Mouse (Mus musculus) Patski (cell line): Measurements from ENCODE around the gene Zbtb38. TPM values are rescaled to one million over a fixed set of nuclear protein-coding genes. Genes with fewer than 3 reads are reported as not detected.
A peak's percentile ranks its signal among the peaks of the same experiment; 100 is the strongest.
"Not testable (repeated sequence)": the region's sequence is repeated elsewhere in the genome, so short reads cannot be mapped to it uniquely, and the experiment has no call there.

ENCODE experiments used
- ATAC-seq: fragments of 100-300 bp; one replicate; pipeline ENCODE4 v1.8.0; 2021
- CTCF ChIA-PET: fragments of 350-600 bp; sonication (Branson Sonifier 250); formaldehyde crosslinking; loops from one replicate; lab custom pipeline; 2022; ENCODE audit warnings: inconsistent platforms; lab: Charles Lee
- POLR2A ChIA-PET: fragments of 350-600 bp; sonication (Branson Sonifier 250); formaldehyde crosslinking; loops from one replicate; lab custom pipeline; 2022; ENCODE audit warnings: antibody characterized with exemption, inconsistent platforms; lab: Charles Lee
- DNase-seq: peaks from one replicate; pipeline ENCODE4 v3.0.0-alpha.2; 2011; ENCODE audit warnings: low read depth, low spot score
- H3K27me3 ChIP-seq: fragments of 371-371 bp; one replicate; pipeline ENCODE4 v1.5.1; 2021
- CTCF ChIP-seq: fragments of 100-300 bp; IDR thresholded peaks from one replicate; pipeline ENCODE4 v1.5.1; 2021
- in situ Hi-C: fragments of 300-500 bp; cut with MboI; formaldehyde crosslinking; loops from 3 replicates; pipeline ENCODE4 v1.11.1; 2018; ENCODE audit warnings: low pct_unique_long_range_greater_than_20kb, mixed read lengths
- polyA plus RNA-seq: library from polyadenylated mRNA; unstranded; gene quantifications from one replicate; pipeline ENCODE4 v1.2.3, GENCODE M21; 2021

Gene Zbtb38
- polyA plus RNA-seq, 1 experiment from 2014 or later = 59.2 TPM

- no peak for ATAC-seq
- in situ Hi-C loops = no loop called here
- no peak for DNase-seq
- ChIA-PET CTCF (interaction anchor here (0.7 to 1.5 kb wide), 3 partner anchors 11 to 204 kb away, joined by 3 read pairs; no protein-coding TSS in a partner anchor), POLR2A (interaction anchor here (0.6 kb wide), 2 partner anchors 15 to 84 kb away, joined by 3 to 6 read pairs; no protein-coding TSS in a partner anchor)
- no peak for TF ChIP-seq CTCF
- no peaks in the 10 kb centered on the region for H3K27me3 ChIP-seq
Observed at GRCm38 (mm10) chr9:96684866-96685599, 67.6 kb downstream of the Zbtb38 start.

GRCm38 (mm10) chr9:96684165-96684792 lies 68.4 kb downstream of the Zbtb38 start:
- ChIA-PET CTCF (interaction anchor here (1.2 to 1.5 kb wide), 2 partner anchors 12 to 15 kb away, joined by 3 read pairs; no protein-coding TSS in a partner anchor), POLR2A (interaction anchor here (0.6 kb wide), 1 partner anchor 83 kb away, joined by 3 read pairs; no protein-coding TSS in a partner anchor)
- in situ Hi-C loops = no loop called here
- no peaks in the 10 kb centered on the region for H3K27me3 ChIP-seq
- no peak for TF ChIP-seq CTCF
- ATAC-seq (no peak), DNase-seq (no peak)

- POLR2A ChIA-PET = interaction anchor here (1.2 kb wide), 1 partner anchor 10 kb away, joined by 3 read pairs; no protein-coding TSS in a partner anchor
- DNase-seq (no peak), ATAC-seq (no peak)
- TF ChIP-seq CTCF = no peak
- CTCF ChIA-PET = interaction anchor here (0.7 to 2.3 kb wide), 5 partner anchors 9 to 124 kb away, joined by 3 to 10 read pairs (median 3); no protein-coding TSS in a partner anchor
- no peaks in the 10 kb centered on the region for H3K27me3 ChIP-seq
- in situ Hi-C loops = loop anchor here (5.0 kb wide), 1 partner anchor 194 kb away; no protein-coding TSS in a partner anchor
Observed at GRCm38 (mm10) chr9:96678611-96679010, 74.0 kb downstream of the Zbtb38 start.

GRCm38 (mm10) chr9:96677711-96678110 lies 74.9 kb downstream of the Zbtb38 start:
- ChIA-PET CTCF (interaction anchor here (0.7 to 2.3 kb wide), 5 partner anchors 8 to 125 kb away, joined by 3 to 10 read pairs (median 3); no protein-coding TSS in a partner anchor), POLR2A (interaction anchor here (1.2 kb wide), 1 partner anchor 10 kb away, joined by 3 read pairs; no protein-coding TSS in a partner anchor)
- not testable (repeated sequence) for ATAC-seq, DNase-seq, H3K27me3 ChIP-seq
- in situ Hi-C loops = loop anchor here (5.0 kb wide), 1 partner anchor 195 kb away; no protein-coding TSS in a partner anchor

GRCm38 (mm10) chr9:96676671-96677070 lies 76.0 kb downstream of the Zbtb38 start:
- DNase-seq (no peak), ATAC-seq (no peak)
- TF ChIP-seq CTCF = no peak
- CTCF ChIA-PET = no interaction called here
- H3K27me3 ChIP-seq = no peaks in the 10 kb centered on the region
- in situ Hi-C loops = loop anchor here (5.0 kb wide), 1 partner anchor 196 kb away; no protein-coding TSS in a partner anchor
- POLR2A ChIA-PET = no interaction called here

GRCm38 (mm10) chr9:96675763-96676640 lies 76.6 kb downstream of the Zbtb38 start:
- in situ Hi-C loops = loop anchor here (5.0 kb wide), 1 partner anchor 196 kb away; no protein-coding TSS in a partner anchor
- DNase-seq (no peak), ATAC-seq (no peak)
- ChIA-PET POLR2A (interaction anchor here (0.8 kb wide), 1 partner anchor 112 kb away, joined by 3 read pairs; no protein-coding TSS in a partner anchor), CTCF (interaction anchor here (1.1 to 1.5 kb wide), 3 partner anchors 12 to 128 kb away, joined by 3 to 5 read pairs (median 3); no protein-coding TSS in a partner anchor)
- no peak for TF ChIP-seq CTCF
- no peaks in the 10 kb centered on the region for H3K27me3 ChIP-seq

- peak; percentile 71 for TF ChIP-seq CTCF
- DNase-seq = no peak
- no peaks in the 10 kb centered on the region for H3K27me3 ChIP-seq
- POLR2A ChIA-PET = interaction anchor here (0.8 kb wide), 1 partner anchor 113 kb away, joined by 3 read pairs; no protein-coding TSS in a partner anchor
- in situ Hi-C loops = loop anchor here (5.0 kb wide), 1 partner anchor 197 kb away; no protein-coding TSS in a partner anchor
- CTCF ChIA-PET = interaction anchor here (1.1 to 1.5 kb wide), 4 partner anchors 13 to 129 kb away, joined by 3 to 5 read pairs (median 3); no protein-coding TSS in a partner anchor
- peak; percentile 52 for ATAC-seq
Observed at GRCm38 (mm10) chr9:96675071-96675762, 77.4 kb downstream of the Zbtb38 start.

GRCm38 (mm10) chr9:96674301-96674700 lies 78.3 kb downstream of the Zbtb38 start:
- ChIA-PET CTCF (interaction anchor here (0.6 to 1.1 kb wide), 2 partner anchors 16 to 45 kb away, joined by 3 read pairs; no protein-coding TSS in a partner anchor), POLR2A (no interaction called here)
- DNase-seq (no peak), ATAC-seq (no peak)
- H3K27me3 ChIP-seq = no peaks in the 10 kb centered on the region
- no peak for TF ChIP-seq CTCF
- in situ Hi-C loops = loop anchor here (5.0 kb wide), 1 partner anchor 123 kb away; no protein-coding TSS in a partner anchor
